Mouse (Mus musculus): ENCODE measurements around the gene Bsn. TPM values are rescaled to one million over a fixed set of nuclear protein-coding genes. Genes with fewer than 3 reads are reported as not detected.

Gene Bsn
- polyA plus RNA-seq, 1 experiment from 2014 or later, result 5.7 TPM

DNA sequence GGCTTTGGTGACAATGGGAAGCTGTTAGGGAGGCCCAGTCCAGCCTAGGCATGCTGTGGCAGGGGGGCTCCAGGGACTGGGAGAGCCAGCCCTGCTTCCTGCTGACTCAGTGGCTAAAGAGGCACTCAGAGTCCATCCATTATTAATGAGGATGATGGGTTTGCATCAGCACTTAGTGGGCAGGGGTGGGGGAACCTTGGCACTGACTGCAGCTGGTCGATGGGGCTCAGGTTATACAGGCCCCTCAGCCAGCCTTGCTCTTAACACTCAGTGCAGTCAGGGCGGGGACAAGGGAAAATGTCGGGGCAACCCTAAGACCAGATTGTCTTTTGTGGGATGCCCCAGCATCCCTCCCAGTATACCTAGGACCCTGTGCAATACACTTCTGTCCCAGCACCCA is 128.0 kb downstream of the Bsn start:
- no peak overlapping the region for H3K4me2 ChIP-seq
- peaks cover 51% of the 10 kb centered on the region for H3K36me3 ChIP-seq (ENCODE audit: control insufficient read depth, insufficient read depth, low read length)
- ATAC-seq (replicated peaks; ENCODE audit: low FRiP score) (no peak), DNase-seq (ENCODE audit: low spot score) (no peak)
- H3K9me3 ChIP-seq (ENCODE audit: control insufficient read depth, low read length), result no peaks in the 10 kb centered on the region
- H3K27ac ChIP-seq (ENCODE audit: low read depth, low read length), result no peak overlapping the region
- no peaks in the 10 kb centered on the region for H3K27me3 ChIP-seq (replicated peaks; ENCODE audit: control insufficient read depth, insufficient read depth, low read length)
- peaks cover 17% of the 10 kb centered on the region for H3K4me1 ChIP-seq (replicated peaks; ENCODE audit: control insufficient read depth, insufficient read depth, low read length)
- 95% methylated on average over 3 of the region's 3 CpGs for WGBS
- H3K9ac ChIP-seq (ENCODE audit: low read depth, low read length), result no peak overlapping the region
- no peak overlapping the region for H3K4me3 ChIP-seq (ENCODE audit: low read depth, low read length)

DNA sequence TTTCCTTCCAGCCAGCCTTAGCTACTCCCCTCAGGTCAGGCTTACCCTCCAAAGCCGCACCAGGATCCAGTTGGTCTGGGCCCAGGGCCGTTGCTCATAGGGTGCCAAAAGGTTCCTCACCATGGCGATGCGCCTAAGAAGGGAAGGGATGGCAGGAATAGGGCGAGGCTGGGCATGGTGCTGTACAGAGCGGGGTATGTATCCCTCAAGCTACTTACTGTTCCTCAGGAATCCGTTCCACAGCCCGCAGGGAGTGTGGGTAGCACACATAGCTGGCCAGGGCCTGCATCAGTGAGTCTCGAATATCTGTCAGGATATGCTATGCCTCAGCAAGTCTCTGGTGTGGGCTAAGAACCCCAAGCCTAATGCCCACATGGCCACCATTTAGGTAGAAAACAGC is 131.9 kb downstream of the Bsn start:
- no peak overlapping the region for H3K4me2 ChIP-seq
- no peak overlapping the region for H3K4me3 ChIP-seq (ENCODE audit: low read depth, low read length)
- ATAC-seq (replicated peaks; ENCODE audit: low FRiP score), result no peak
- WGBS, result 92% methylated on average over 9 of the region's 9 CpGs
- peaks cover 16% of the 10 kb centered on the region for H3K4me1 ChIP-seq (replicated peaks; ENCODE audit: control insufficient read depth, insufficient read depth, low read length)
- H3K27me3 ChIP-seq (replicated peaks; ENCODE audit: control insufficient read depth, insufficient read depth, low read length), result no peaks in the 10 kb centered on the region
- peaks cover 55% of the 10 kb centered on the region for H3K36me3 ChIP-seq (ENCODE audit: control insufficient read depth, insufficient read depth, low read length)
- DNase-seq (ENCODE audit: low spot score), result no peak
- H3K9me3 ChIP-seq (ENCODE audit: control insufficient read depth, low read length), result no peaks in the 10 kb centered on the region
- no peak overlapping the region for H3K27ac ChIP-seq (ENCODE audit: low read depth, low read length)
- no peak overlapping the region for H3K9ac ChIP-seq (ENCODE audit: low read depth, low read length)

DNA sequence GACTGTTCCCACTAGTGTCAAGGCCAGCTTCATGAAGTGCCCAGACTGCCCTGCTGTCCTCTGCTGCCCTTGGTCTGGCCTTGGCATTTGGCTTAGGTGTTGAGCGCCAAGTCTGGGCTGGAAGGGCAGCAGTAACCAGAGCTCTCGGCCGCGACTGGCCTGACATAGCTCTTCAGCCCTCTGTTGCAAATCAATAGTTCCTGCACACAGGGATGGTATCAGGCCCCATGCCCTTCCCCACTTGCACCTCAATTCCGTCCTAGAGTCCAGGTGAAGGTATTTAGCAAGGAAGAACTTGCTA is 133.0 kb downstream of the Bsn start:
- DNase-seq (ENCODE audit: low spot score) (no peak), ATAC-seq (replicated peaks; ENCODE audit: low FRiP score) (no peak)
- peaks cover 17% of the 10 kb centered on the region for H3K4me1 ChIP-seq (replicated peaks; ENCODE audit: control insufficient read depth, insufficient read depth, low read length)
- H3K27ac ChIP-seq (ENCODE audit: low read depth, low read length), result no peak overlapping the region
- H3K4me3 ChIP-seq (ENCODE audit: low read depth, low read length), result no peak overlapping the region
- no peak overlapping the region for H3K4me2 ChIP-seq
- H3K27me3 ChIP-seq (replicated peaks; ENCODE audit: control insufficient read depth, insufficient read depth, low read length), result no peaks in the 10 kb centered on the region
- H3K36me3 ChIP-seq (ENCODE audit: control insufficient read depth, insufficient read depth, low read length), result peaks cover 46% of the 10 kb centered on the region
- 88% methylated on average over 5 of the region's 5 CpGs for WGBS
- no peaks in the 10 kb centered on the region for H3K9me3 ChIP-seq (ENCODE audit: control insufficient read depth, low read length)
- no peak overlapping the region for H3K9ac ChIP-seq (ENCODE audit: low read depth, low read length)

DNA sequence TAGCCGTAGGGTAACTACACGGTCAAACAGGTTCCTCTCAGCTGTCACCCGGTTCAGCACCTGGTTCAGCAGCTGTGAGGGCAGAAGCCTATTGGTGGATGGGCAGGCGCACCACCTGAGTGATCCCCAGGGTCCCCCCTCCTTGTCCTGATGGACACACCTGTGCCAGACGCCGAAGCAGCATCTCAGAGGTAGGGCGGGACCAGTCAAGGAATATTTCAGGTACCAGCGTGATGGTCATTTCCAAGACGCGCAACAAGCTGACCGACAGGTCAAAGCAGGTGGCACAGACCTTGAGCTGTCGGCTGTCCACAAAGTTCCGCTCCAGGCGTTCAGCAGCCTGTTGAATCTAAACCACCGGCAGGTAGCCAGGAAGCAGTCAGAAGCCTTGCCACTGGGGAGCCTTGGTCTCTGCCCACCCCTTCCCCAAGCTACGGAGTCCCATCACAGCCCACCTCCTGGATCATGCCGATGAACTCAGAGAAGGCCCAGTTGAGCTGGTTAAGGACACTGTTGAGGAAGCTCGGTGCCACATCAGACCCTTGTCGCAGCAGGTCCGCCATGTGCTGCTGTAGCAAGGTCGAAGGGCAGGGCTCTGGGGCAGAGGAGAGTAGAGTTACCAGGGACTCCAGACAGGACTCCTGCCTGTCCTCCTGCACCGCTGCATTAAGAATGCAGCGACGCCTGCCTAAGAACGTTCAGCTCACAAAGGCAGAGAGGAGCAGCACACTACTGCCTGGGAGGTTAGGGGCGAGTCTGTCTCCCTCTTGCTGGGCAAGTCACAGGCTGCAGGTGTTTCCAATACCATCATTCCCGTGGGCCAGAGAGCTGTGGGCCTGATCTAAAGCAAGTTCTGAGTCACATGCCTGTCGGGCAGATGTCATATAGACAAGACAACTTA is 133.6 kb downstream of the Bsn start:
- DNase-seq (ENCODE audit: low spot score) (no peak), ATAC-seq (replicated peaks; ENCODE audit: low FRiP score) (no peak)
- no peak overlapping the region for H3K27ac ChIP-seq (ENCODE audit: low read depth, low read length)
- H3K4me1 ChIP-seq (replicated peaks; ENCODE audit: control insufficient read depth, insufficient read depth, low read length), result peaks cover 19% of the 10 kb centered on the region
- H3K4me3 ChIP-seq (ENCODE audit: low read depth, low read length), result no peak overlapping the region
- H3K27me3 ChIP-seq (replicated peaks; ENCODE audit: control insufficient read depth, insufficient read depth, low read length), result no peaks in the 10 kb centered on the region
- WGBS, result 86% methylated on average over 28 of the region's 28 CpGs
- no peak overlapping the region for H3K4me2 ChIP-seq
- no peak overlapping the region for H3K9ac ChIP-seq (ENCODE audit: low read depth, low read length)
- H3K9me3 ChIP-seq (ENCODE audit: control insufficient read depth, low read length), result no peaks in the 10 kb centered on the region
- H3K36me3 ChIP-seq (ENCODE audit: control insufficient read depth, insufficient read depth, low read length), result peaks cover 44% of the 10 kb centered on the region

DNA sequence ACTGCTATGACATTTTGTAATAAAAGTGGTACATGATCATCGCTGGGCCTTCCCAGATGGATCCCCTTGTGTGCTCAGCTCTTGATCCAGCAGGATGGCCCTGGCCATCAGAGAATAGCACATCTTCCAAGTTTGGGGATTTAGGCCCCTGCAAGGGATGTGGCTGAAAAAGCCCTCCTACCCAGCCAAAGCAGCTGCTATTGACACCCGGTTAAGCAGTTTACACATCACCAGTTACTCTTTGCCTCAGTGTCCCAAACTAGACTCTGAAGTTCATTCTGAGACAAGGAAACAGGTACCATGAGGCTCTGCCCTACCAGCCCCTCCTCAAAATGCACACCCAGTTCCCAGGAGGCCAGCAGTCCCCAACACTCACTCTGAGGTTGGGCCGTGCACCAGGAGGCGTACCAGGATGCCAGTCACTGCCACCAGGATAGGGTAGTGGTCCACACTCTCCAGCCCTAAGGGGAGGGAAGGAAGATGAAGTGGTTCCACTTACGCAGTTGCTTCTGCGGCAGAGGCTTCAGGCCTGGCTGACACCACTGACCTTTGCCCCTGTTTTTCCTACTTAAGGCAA is 134.4 kb downstream of the Bsn start:
- Histone ChIP-seq H3K4me2 (no peak overlapping the region), H3K27me3 (replicated peaks; ENCODE audit: control insufficient read depth, insufficient read depth, low read length) (no peaks in the 10 kb centered on the region), H3K36me3 (ENCODE audit: control insufficient read depth, insufficient read depth, low read length) (peaks cover 48% of the 10 kb centered on the region), H3K4me1 (replicated peaks; ENCODE audit: control insufficient read depth, insufficient read depth, low read length) (peaks cover 16% of the 10 kb centered on the region), H3K9me3 (ENCODE audit: control insufficient read depth, low read length) (no peaks in the 10 kb centered on the region), H3K27ac (ENCODE audit: low read depth, low read length) (no peak overlapping the region), H3K9ac (ENCODE audit: low read depth, low read length) (no peak overlapping the region), H3K4me3 (ENCODE audit: low read depth, low read length) (no peak overlapping the region)
- no peak for DNase-seq (ENCODE audit: low spot score)
- 88% methylated on average over 6 of the region's 6 CpGs for WGBS
- no peak for ATAC-seq (replicated peaks; ENCODE audit: low FRiP score)

DNA sequence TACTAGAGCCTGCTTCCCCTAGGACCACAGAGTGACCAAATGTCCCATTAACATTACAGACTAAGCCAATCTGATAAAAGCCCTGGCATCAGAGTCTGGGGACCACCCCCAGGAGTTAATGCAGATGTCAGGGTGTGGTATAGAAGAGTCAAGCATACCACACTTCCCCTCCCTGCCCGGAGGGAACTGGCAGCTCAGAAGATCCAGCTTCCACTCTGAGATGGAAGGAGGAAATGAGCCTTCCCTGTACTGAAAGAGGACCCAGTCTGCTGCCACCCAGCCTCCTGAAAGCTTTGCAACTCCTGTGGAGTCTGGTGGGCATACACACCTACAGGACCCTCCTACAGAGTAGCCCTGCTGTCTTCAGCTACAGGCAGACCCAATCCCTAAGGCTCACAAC is 135.1 kb downstream of the Bsn start:
- no peaks in the 10 kb centered on the region for H3K9me3 ChIP-seq (ENCODE audit: control insufficient read depth, low read length)
- H3K4me1 ChIP-seq (replicated peaks; ENCODE audit: control insufficient read depth, insufficient read depth, low read length), result peaks cover 16% of the 10 kb centered on the region
- no peaks in the 10 kb centered on the region for H3K27me3 ChIP-seq (replicated peaks; ENCODE audit: control insufficient read depth, insufficient read depth, low read length)
- no peak overlapping the region for H3K9ac ChIP-seq (ENCODE audit: low read depth, low read length)
- WGBS, result 64% methylated on average over 1 of the region's 1 CpGs
- H3K36me3 ChIP-seq (ENCODE audit: control insufficient read depth, insufficient read depth, low read length), result peaks cover 51% of the 10 kb centered on the region
- ATAC-seq (replicated peaks; ENCODE audit: low FRiP score) (no peak), DNase-seq (ENCODE audit: low spot score) (no peak)
- H3K27ac ChIP-seq (ENCODE audit: low read depth, low read length), result no peak overlapping the region
- H3K4me3 ChIP-seq (ENCODE audit: low read depth, low read length), result no peak overlapping the region
- no peak overlapping the region for H3K4me2 ChIP-seq

DNA sequence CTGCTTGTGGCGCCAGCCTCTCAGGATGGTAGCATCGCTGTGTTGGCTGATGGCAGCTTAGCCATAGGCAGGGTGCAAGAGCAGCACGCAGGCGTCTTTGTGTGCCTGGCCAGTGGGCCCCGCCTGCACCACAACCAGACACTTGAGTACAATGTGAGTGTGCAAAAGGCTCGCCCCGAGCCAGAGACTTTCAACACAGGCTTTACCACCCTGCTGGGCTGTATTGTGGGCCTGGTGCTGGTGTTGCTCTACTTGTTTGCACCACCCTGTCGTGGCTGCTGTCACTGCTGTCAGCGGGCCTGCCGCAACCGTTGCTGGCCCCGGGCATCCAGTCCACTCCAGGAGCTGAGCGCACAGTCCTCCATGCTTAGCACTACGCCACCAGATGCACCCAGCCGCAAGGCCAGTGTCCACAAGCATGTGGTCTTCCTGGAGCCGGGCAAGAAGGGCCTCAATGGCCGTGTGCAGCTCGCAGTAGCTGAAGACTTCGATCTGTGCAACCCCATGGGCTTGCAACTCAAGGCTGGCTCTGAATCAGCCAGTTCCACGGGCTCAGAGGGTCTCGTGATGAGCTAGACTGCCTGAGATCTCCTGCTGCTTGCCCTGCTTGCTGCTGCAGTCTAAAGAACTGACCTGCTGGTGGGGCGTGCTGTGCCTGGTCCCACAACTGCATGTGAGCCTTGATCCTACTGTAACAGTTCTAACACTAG is 135.7 kb downstream of the Bsn start:
- Histone ChIP-seq H3K27me3 (replicated peaks; ENCODE audit: control insufficient read depth, insufficient read depth, low read length) (no peaks in the 10 kb centered on the region), H3K4me2 (no peak overlapping the region), H3K4me3 (ENCODE audit: low read depth, low read length) (no peak overlapping the region), H3K27ac (ENCODE audit: low read depth, low read length) (no peak overlapping the region), H3K4me1 (replicated peaks; ENCODE audit: control insufficient read depth, insufficient read depth, low read length) (peaks cover 21% of the 10 kb centered on the region), H3K9me3 (ENCODE audit: control insufficient read depth, low read length) (no peaks in the 10 kb centered on the region), H3K9ac (ENCODE audit: low read depth, low read length) (no peak overlapping the region), H3K36me3 (ENCODE audit: control insufficient read depth, insufficient read depth, low read length) (peaks cover 46% of the 10 kb centered on the region)
- ATAC-seq (replicated peaks; ENCODE audit: low FRiP score), result no peak
- no peak for DNase-seq (ENCODE audit: low spot score)
- WGBS, result 90% methylated on average over 22 of the region's 22 CpGs

DNA sequence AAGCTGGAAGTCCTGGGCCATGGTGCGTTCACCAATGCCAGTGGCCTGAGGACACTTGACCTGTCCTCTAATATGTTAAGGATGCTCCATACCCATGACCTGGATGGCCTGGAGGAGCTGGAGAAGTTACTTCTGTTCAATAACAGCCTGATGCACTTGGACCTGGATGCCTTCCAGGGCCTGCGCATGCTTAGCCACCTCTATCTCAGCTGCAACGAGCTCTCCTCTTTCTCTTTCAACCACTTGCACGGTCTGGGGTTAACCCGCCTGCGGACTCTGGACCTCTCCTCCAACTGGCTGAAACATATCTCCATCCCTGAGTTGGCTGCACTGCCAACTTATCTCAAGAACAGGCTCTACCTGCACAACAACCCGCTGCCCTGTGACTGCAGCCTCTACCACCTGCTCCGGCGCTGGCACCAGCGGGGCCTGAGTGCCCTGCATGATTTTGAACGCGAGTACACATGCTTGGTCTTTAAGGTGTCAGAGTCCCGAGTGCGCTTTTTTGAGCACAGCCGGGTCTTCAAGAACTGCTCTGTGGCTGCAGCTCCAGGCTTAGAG is 136.4 kb downstream of the Bsn start:
- ATAC-seq (replicated peaks; ENCODE audit: low FRiP score), result no peak
- Histone ChIP-seq H3K9ac (ENCODE audit: low read depth, low read length) (no peak overlapping the region), H3K36me3 (ENCODE audit: control insufficient read depth, insufficient read depth, low read length) (peaks cover 43% of the 10 kb centered on the region), H3K4me1 (replicated peaks; ENCODE audit: control insufficient read depth, insufficient read depth, low read length) (peaks cover 21% of the 10 kb centered on the region), H3K4me3 (ENCODE audit: low read depth, low read length) (no peak overlapping the region), H3K9me3 (ENCODE audit: control insufficient read depth, low read length) (no peaks in the 10 kb centered on the region), H3K27me3 (replicated peaks; ENCODE audit: control insufficient read depth, insufficient read depth, low read length) (no peaks in the 10 kb centered on the region), H3K4me2 (no peak overlapping the region; the same call in 1 of the 2 replicates), H3K27ac (ENCODE audit: low read depth, low read length) (no peak overlapping the region)
- DNase-seq (ENCODE audit: low spot score), result no peak
- WGBS, result 92% methylated on average over 15 of the region's 15 CpGs

All from liver, embryonic 11.5 days (tissue).